Comparison of ENCODE assay signal across 9 mouse cellular contexts in genomic region chr15:97850441-97850840, GRCm38 (mm10). TPM values are rescaled to one million over a fixed set of nuclear protein-coding genes. Genes with fewer than 3 reads are reported as not detected.
DNase-seq lines count a peak whose midpoint lies in the region; ATAC-seq and TF ChIP-seq lines count a peak whose summit lies in the region.
"Had no signal": no experiment of that assay in that cellular context is flagged by ENCODE, and none has a peak within 500 bp of the region (broad histone marks: within the 10 kb centered on the region; RNA-seq: fewer than 3 reads in every experiment).

No protein-coding gene starts in this region.

- intact Hi-C loops in left cerebral cortex, postnatal 10 days (cut with DNase I), result loop anchor here (2.0 to 5.0 kb wide), 2 partner anchors 102 to 134 kb away; no protein-coding TSS in a partner anchor

- TF ChIP-seq POLR2A in kidney, adult 2 months (IDR thresholded peaks at IDR 0.05; ENCODE audit: low read depth, low read length), result no peak
- TF ChIP-seq POLR2A in MEL (IDR thresholded peaks at IDR 0.05; ENCODE audit: control insufficient read depth in 1 of 2, insufficient read depth in 1 of 2, low read depth in 1 of 2, low read length in 2 of 2, poor library complexity in 1 of 2), result no peak
- TF ChIP-seq POLR2A in cortical plate, adult 2 months (IDR thresholded peaks at IDR 0.05; ENCODE audit: extremely low read depth, insufficient read depth, low read length), result no peak

- H3K4me1 ChIP-seq in kidney, adult 2 months (ENCODE audit: control insufficient read depth, insufficient read depth, low read length), result no peaks in the 10 kb centered on the region
- H3K4me1 ChIP-seq in kidney, embryonic 16.5 days (ENCODE audit: insufficient read depth, low read length), result 0 out of 2 replicates have a peak, but pooled peaks cover 4% of the 10 kb centered on the region
- H3K4me1 ChIP-seq in MEL (ENCODE audit: control insufficient read depth in 1 of 2, insufficient read depth in 2 of 2, low read length in 2 of 2), result peaks cover 14 to 46% of the 10 kb centered on the region in 2 experiments
- H3K4me1 ChIP-seq in cortical plate, adult 2 months (ENCODE audit: control insufficient read depth, insufficient read depth, low read length), result peaks cover 3% of the 10 kb centered on the region; the same call in 1 of the 2 replicates
- 0 out of 2 replicates have a peak, but pooled peaks cover 5% of the 10 kb centered on the region for H3K4me1 ChIP-seq in forebrain, embryonic 12.5 days

- no peak for ATAC-seq in kidney, embryonic 16.5 days (ENCODE audit: low FRiP score, low TSS enrichment)
- ATAC-seq in forebrain, embryonic 12.5 days (ENCODE audit: low FRiP score), result no peak

- peaks cover 48% of the 10 kb centered on the region for H3K79me2 ChIP-seq in MEL (ENCODE audit: control insufficient read depth, insufficient read depth, low read length, poor library complexity)

- no peaks in the 10 kb centered on the region for H3K36me3 ChIP-seq in kidney, adult 2 months (ENCODE audit: control insufficient read depth, insufficient read depth, low read length)
- no peaks in the 10 kb centered on the region for H3K36me3 ChIP-seq in kidney, embryonic 16.5 days (ENCODE audit: insufficient read depth, low read length)
- peaks cover 1 to 35% of the 10 kb centered on the region in 2 experiments; a peak in 3 of 4 replicates for H3K36me3 ChIP-seq in MEL (ENCODE audit: control insufficient read depth in 1 of 2, insufficient read depth in 2 of 2, low read length in 2 of 2)
- H3K36me3 ChIP-seq in forebrain, embryonic 12.5 days (replicated peaks), result no peaks in the 10 kb centered on the region

- H3K27ac ChIP-seq in kidney, adult 2 months (ENCODE audit: insufficient read depth, low read depth, low read length), result no peak overlapping the region
- no peak overlapping the region for H3K27ac ChIP-seq in kidney, embryonic 16.5 days (ENCODE audit: low read length)
- peak overlapping the region; percentile 90 for H3K27ac ChIP-seq in MEL (ENCODE audit: control insufficient read depth, low read depth, low read length)
- H3K27ac ChIP-seq in cortical plate, adult 2 months (ENCODE audit: insufficient read depth, low read length), result no peak overlapping the region
- H3K27ac ChIP-seq in forebrain, embryonic 12.5 days, result no peak overlapping the region

- peak; percentile 48 for DNase-seq in kidney, adult 2 months
- DNase-seq in MEL (ENCODE audit: low read depth, low spot score), result peak; percentile 86
- DNase-seq in lung, postnatal 14 days, result peak; percentile 41
- DNase-seq in right cerebral cortex, postnatal 10 days (ENCODE audit: low spot score in 2 of 2), result no peak
- DNase-seq in left cerebral cortex, postnatal 10 days (ENCODE audit: extremely low spot score in 1 of 2, low spot score in 2 of 2), result no peak

- no peaks in the 10 kb centered on the region for H3K27me3 ChIP-seq in kidney, adult 2 months (replicated peaks; ENCODE audit: control insufficient read depth, insufficient read depth, low read length)
- no peaks in the 10 kb centered on the region for H3K27me3 ChIP-seq in kidney, embryonic 16.5 days (ENCODE audit: insufficient read depth, low read length)
- H3K27me3 ChIP-seq in MEL (ENCODE audit: control insufficient read depth in 1 of 2, insufficient read depth in 2 of 2, low read length in 2 of 2), result no peaks in the 10 kb centered on the region
- no peaks in the 10 kb centered on the region for H3K27me3 ChIP-seq in forebrain, embryonic 12.5 days

- TF ChIP-seq EP300 in MEL (IDR thresholded peaks at IDR 0.05; ENCODE audit: low read depth in 1 of 2, low read length in 2 of 2), result no peak

- no peak overlapping the region for H3K9ac ChIP-seq in kidney, embryonic 16.5 days (replicated peaks; ENCODE audit: low read length)
- peak overlapping the region; percentile 44 for H3K9ac ChIP-seq in MEL (ENCODE audit: control insufficient read depth, low read depth, low read length, poor library complexity, severe bottlenecking)
- H3K9ac ChIP-seq in forebrain, embryonic 12.5 days, result no peak overlapping the region

- H3K4me3 ChIP-seq in kidney, adult 2 months (ENCODE audit: insufficient read depth, low read depth, low read length), result no peak overlapping the region
- no peak overlapping the region for H3K4me3 ChIP-seq in kidney, embryonic 16.5 days (ENCODE audit: low read length)
- peak overlapping the region; percentile 4 to 10; a peak in 2 of 4 replicates for H3K4me3 ChIP-seq in MEL (ENCODE audit: control insufficient read depth in 1 of 2, insufficient read depth in 1 of 2, low read depth in 2 of 2, low read length in 2 of 2)
- no peak overlapping the region for H3K4me3 ChIP-seq in cortical plate, adult 2 months (ENCODE audit: insufficient read depth, low read length)
- no peak overlapping the region for H3K4me3 ChIP-seq in forebrain, embryonic 12.5 days (replicated peaks)
- H3K4me3 ChIP-seq: myocyte had no signal

- no peaks in the 10 kb centered on the region for H3K9me3 ChIP-seq in kidney, embryonic 16.5 days (ENCODE audit: low read length)
- no peaks in the 10 kb centered on the region for H3K9me3 ChIP-seq in MEL (replicated peaks; ENCODE audit: insufficient read depth, low read length)
- no peaks in the 10 kb centered on the region for H3K9me3 ChIP-seq in forebrain, embryonic 12.5 days

- 19% methylated on average over 2 of the region's 2 CpGs for WGBS in kidney, adult 2 months
- WGBS in kidney, embryonic 16.5 days, result 9% methylated on average over 2 of the region's 2 CpGs
- 20% methylated on average over 2 of the region's 2 CpGs for WGBS in forebrain, embryonic 12.5 days

- no peak for TF ChIP-seq RAD21 in MEL (IDR thresholded peaks at IDR 0.05; ENCODE audit: low read depth, low read length)

- TF ChIP-seq CTCF in kidney, adult 2 months (conservative IDR thresholded peaks at IDR 0.05; ENCODE audit: insufficient read depth, insufficient read length, low read depth, low read length), result peak; percentile 50; the same call in 1 of the 2 replicates
- peak in 2 of 3 experiments; percentile 75 to 88; a peak in 4 of 6 replicates for TF ChIP-seq CTCF in MEL (IDR thresholded peaks at IDR 0.05 in 2 of 3, conservative IDR thresholded peaks at IDR 0.05 in 1 of 3; ENCODE audit: control insufficient read depth in 1 of 3, insufficient read depth in 1 of 3, low read depth in 2 of 3, low read length in 3 of 3, poor library complexity in 1 of 3, severe bottlenecking in 1 of 3)
- peak; percentile 50 for TF ChIP-seq CTCF in cortical plate, adult 2 months (IDR thresholded peaks at IDR 0.05; ENCODE audit: extremely low read depth, insufficient read depth, low read length)

- no peak overlapping the region for H3K4me2 ChIP-seq in kidney, embryonic 16.5 days (replicated peaks; ENCODE audit: low read depth, low read length)
- H3K4me2 ChIP-seq in forebrain, embryonic 12.5 days, result no peak overlapping the region

TF ChIP-seq in MEL, 35 proteins besides CTCF, POLR2A, EP300 and RAD21:
- TF ChIP-seq TBP (IDR thresholded peaks at IDR 0.05; ENCODE audit: low read depth, low read length), result no peak
- TF ChIP-seq NELFE (IDR thresholded peaks at IDR 0.05; ENCODE audit: low read depth, low read length), result no peak
- no peak for TF ChIP-seq MAX (IDR thresholded peaks at IDR 0.05; ENCODE audit: low read length)
- no peak for TF ChIP-seq TCF12 (IDR thresholded peaks at IDR 0.05; ENCODE audit: low read depth, low read length)
- TF ChIP-seq MYB (IDR thresholded peaks at IDR 0.05; ENCODE audit: low read depth, low read length), result no peak
- TF ChIP-seq ELF1 (IDR thresholded peaks at IDR 0.05; ENCODE audit: low read depth, low read length), result no peak
- TF ChIP-seq MAFK (IDR thresholded peaks at IDR 0.05; ENCODE audit: borderline replicate concordance, low read depth, low read length), result no peak
- TF ChIP-seq ZMIZ1 (IDR thresholded peaks at IDR 0.05; ENCODE audit: low read depth, low read length), result no peak
- no peak for TF ChIP-seq UBTF (IDR thresholded peaks at IDR 0.05; ENCODE audit: borderline replicate concordance, insufficient read depth, low read depth, low read length)
- no peak for TF ChIP-seq CHD2 (IDR thresholded peaks at IDR 0.05; ENCODE audit: low read length)
- no peak for TF ChIP-seq RCOR1 (IDR thresholded peaks at IDR 0.05; ENCODE audit: low read depth, low read length)
- no peak for TF ChIP-seq POLR2AphosphoS2 (IDR thresholded peaks at IDR 0.05; ENCODE audit: low read length)
- TF ChIP-seq GABPA (IDR thresholded peaks at IDR 0.05; ENCODE audit: low read depth, low read length), result no peak
- TF ChIP-seq MXI1 (IDR thresholded peaks at IDR 0.05; ENCODE audit: low read depth, low read length), result no peak
- no peak for TF ChIP-seq TAL1 (IDR thresholded peaks at IDR 0.05; ENCODE audit: low read length)
- TF ChIP-seq CHD1 (IDR thresholded peaks at IDR 0.05; ENCODE audit: low read depth, low read length), result no peak
- TF ChIP-seq GATA1 (IDR thresholded peaks at IDR 0.05; ENCODE audit: low read depth, low read length), result no peak
TF ChIP-seq in MEL: peak in this region for 0.

RNA-seq across cellular contexts. Expression of gene Hdac7, which starts 6.1 kb away (rescaled TPM):
- 41.6 and 45.4 TPM in 2 replicates for polyA plus RNA-seq in kidney, adult 2 months (2012; rRNA removed)
- polyA plus RNA-seq in kidney, embryonic 16.5 days (2015; fragmentation: Nextera tagmentation; extraction: Ambion mirVana), result 37.3 and 40.0 TPM in 2 replicates
- 100 and 102 TPM in 2 replicates for total RNA-seq in MEL (2012; rRNA removed)
- polyA plus RNA-seq in MEL (2012; ENCODE audit: insufficient read depth in 1 of 2, insufficient read length in 2 of 2, low read depth in 1 of 2, low replicate concordance in 2 of 2, missing spikeins in 1 of 2), result 100 to 1,000 TPM in 1 of 2 experiments, not detected in 1; 389 TPM
- 64.7 and 73.9 TPM in 2 replicates for polyA plus RNA-seq in cortical plate, adult 2 months (2012; rRNA removed)
- total RNA-seq in left cerebral cortex, postnatal 10 days (2021), result 10 to 100 TPM; 21.5 to 23.5 TPM
- 23.7 and 24.1 TPM in 2 replicates for polyA plus RNA-seq in forebrain, embryonic 12.5 days (2016; fragmentation: Nextera tagmentation; extraction: Ambion mirVana)

RNA-seq across cellular contexts. Expression of gene Vdr, which starts 60.0 kb away (rescaled TPM):
- polyA plus RNA-seq in kidney, adult 2 months (2012; rRNA removed), result 96.6 and 114 TPM in 2 replicates
- polyA plus RNA-seq in kidney, embryonic 16.5 days (2015; fragmentation: Nextera tagmentation; extraction: Ambion mirVana), result 9.6 and 10.5 TPM in 2 replicates
- total RNA-seq in MEL (2012; rRNA removed), result 0.54 and 0.69 TPM in 2 replicates
- polyA plus RNA-seq in MEL (2012; ENCODE audit: insufficient read depth in 1 of 2, insufficient read length in 2 of 2, low read depth in 1 of 2, low replicate concordance in 2 of 2, missing spikeins in 1 of 2), result 1 to 10 TPM in 1 of 2 experiments, not detected in 1; 1.9 TPM
- polyA plus RNA-seq in cortical plate, adult 2 months (2012; rRNA removed), result 0.17 and 0.25 TPM in 2 replicates
- under 1 TPM; 0.14 to 0.36 TPM for total RNA-seq in left cerebral cortex, postnatal 10 days (2021)
- polyA plus RNA-seq in forebrain, embryonic 12.5 days (2016; fragmentation: Nextera tagmentation; extraction: Ambion mirVana), result 0.59 TPM in 1 of 2 replicates, not detected in the other

Comparison
In these comparisons a context has a peak if more than half of its experiments do, and no peak if none do; other contexts are left out.
1. DNase-seq: peak in kidney, adult 2 months (single experiment), MEL (single experiment) and lung, postnatal 14 days (single experiment); none in right cerebral cortex, postnatal 10 days (0 of 2) and left cerebral cortex, postnatal 10 days (0 of 2).
2. H3K4me3 ChIP-seq: peak in MEL (2 of 2); none in kidney, adult 2 months (single experiment), kidney, embryonic 16.5 days (single experiment), cortical plate, adult 2 months (single experiment) and forebrain, embryonic 12.5 days (single experiment).
3. Peak in every context shown above with its lines, with median percentiles within 50 percentile points of each other: CTCF ChIP-seq.